Mouse (Mus musculus) layer of hippocampus, adult 9-11 months (tissue): ENCODE data around the gene Crbn.
A peak's percentile ranks its signal among the peaks of the same experiment; 100 is the strongest.

Source experiments
- DNase-seq: peaks from one replicate; pipeline ENCODE4 v3.0.0; 2022

Gene Crbn

DNA sequence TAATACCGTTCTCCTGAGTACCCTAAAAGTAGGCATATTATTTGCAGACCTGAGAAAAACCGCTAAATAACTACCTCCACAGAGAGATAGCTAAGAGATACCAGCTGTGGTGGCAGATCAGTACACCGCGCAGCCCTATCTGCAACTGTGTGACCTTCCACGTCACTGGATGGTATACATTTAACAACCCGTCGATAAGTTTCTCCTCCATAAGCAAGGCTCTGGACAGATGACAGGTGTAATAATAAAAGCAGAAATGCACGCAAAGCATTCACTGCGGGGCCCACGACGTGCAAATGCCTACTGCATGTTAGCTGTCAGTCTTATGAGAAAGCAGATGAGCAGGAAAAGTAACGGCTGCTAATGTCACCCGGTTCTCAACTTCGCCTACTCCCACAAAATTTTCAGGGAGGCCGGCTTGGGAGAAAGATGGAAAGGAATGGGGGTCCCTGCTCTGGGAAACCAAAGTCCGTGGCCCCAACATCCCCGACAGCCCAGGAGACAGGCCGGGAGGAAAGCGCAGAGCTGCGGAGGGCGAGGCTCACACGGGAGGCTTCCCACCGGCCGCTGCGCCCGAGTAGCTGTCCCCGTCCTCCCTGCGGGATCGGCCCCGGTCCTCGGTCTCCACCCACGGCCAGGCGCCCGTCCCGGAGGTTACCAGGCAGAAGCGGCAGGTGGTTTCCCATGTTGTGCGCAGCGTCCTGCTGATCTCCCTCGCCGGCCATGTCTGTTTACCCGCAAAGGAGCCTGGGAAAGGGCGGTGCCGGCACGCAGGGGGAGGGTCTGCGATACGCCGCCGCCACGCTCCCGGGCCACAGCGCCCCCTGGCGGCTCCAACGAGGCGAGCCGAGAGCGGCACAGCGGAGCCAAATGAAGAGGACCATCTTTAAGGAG, at the start of gene Crbn:
Crbn (minus strand) TSS at position 745 of the 894 bp plus-strand sequence.
- DNase-seq: peak; percentile 88

GRCm38 (mm10) chr6:106840181-106840580, 40.3 kb upstream of the Crbn start:
- no peak for DNase-seq

GRCm38 (mm10) chr6:106838053-106838452, 38.2 kb upstream of the Crbn start:
- no peak for DNase-seq

GRCm38 (mm10) chr6:106835316-106835715, 35.4 kb upstream of the Crbn start:
- DNase-seq: no peak

DNA sequence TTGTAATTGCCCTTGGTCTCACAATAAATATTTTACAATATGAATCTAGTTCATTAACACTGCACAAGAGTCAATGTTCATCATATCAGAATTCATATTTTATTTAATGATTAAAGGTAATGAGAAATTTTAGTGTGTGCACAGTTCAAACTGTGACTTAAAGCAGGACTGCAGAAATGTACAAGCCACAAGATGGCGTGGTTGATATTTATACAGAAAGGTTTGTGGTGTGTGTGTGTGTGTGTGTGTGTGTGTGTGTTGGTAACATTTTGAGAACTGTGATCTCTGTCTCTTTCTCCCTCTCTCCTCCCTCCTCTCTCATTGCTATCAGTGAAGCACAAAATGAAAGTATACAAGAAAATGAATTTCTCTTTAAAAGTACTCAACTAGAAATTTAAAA, 22.5 kb upstream of the Crbn start:
- peak; percentile 59 for DNase-seq

GRCm38 (mm10) chr6:106820566-106820965, 20.7 kb upstream of the Crbn start:
- no peak for DNase-seq

DNA sequence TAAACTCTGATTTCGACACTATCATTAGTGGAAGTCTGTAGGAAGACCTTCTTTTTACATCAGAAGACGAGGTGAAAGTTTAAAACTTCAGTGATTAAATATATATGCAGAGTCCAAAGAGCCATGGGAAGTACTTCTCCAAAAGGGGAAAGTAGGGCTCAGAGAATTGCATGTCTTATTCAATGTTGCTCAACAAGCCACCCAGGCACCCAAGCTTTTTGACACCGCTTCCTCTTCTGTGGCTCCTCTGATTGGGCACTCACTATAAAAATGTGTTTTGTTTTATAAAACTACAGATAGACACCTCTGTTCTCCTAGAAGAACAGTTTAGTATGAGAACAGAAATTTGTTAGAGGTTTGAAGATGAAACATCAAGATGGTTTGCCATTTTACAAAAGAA, 20.0 kb upstream of the Crbn start:
- DNase-seq: no peak

- DNase-seq: no peak
These were observed 19.4 kb upstream of the Crbn start for GRCm38 (mm10) chr6:106819246-106819645.

GRCm38 (mm10) chr6:106810686-106811085, 10.8 kb upstream of the Crbn start:
- DNase-seq: no peak

DNA sequence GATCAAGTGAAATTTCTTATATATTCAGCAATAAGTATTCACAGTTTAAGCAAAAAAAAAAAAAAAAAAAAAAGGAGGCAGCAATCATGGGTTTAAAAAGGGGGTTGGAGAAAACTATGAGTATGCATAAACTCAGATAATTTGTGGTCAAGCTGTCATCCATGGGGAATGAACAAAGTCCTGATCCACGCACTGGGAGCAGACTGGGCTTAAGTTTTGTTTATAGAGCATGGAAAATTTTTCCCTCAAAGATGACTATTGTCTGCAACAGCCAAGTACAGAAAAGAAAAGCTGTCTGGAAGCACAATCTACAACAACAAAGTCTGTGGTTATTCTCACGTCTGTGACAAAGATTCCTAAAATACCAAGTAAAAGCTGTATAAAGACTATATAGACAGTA, 9.3 kb upstream of the Crbn start:
- no peak for DNase-seq

- DNase-seq: peak; percentile 51
These were observed 5.0 kb upstream of the Crbn start for GRCm38 (mm10) chr6:106804904-106805303.

DNA sequence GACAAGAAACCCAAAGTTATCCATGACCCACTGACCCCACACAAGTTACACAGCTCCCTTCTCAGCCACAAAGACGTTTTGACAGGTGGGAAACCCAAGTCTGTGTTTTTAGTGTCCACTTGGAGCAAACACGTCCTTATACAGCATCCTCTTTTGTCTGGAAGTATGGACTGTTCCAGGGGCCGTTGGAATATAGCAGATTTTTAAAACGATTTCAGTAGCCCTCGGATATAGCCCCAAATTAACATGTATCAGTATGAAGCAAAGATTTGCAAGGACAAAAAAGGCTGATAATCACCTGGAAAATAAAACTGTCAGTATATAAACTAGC, 315 bp upstream of the Crbn start:
- no peak for DNase-seq

- DNase-seq: no peak
These were observed 5.6 kb downstream of the Crbn start for GRCm38 (mm10) chr6:106794094-106794814.

DNA sequence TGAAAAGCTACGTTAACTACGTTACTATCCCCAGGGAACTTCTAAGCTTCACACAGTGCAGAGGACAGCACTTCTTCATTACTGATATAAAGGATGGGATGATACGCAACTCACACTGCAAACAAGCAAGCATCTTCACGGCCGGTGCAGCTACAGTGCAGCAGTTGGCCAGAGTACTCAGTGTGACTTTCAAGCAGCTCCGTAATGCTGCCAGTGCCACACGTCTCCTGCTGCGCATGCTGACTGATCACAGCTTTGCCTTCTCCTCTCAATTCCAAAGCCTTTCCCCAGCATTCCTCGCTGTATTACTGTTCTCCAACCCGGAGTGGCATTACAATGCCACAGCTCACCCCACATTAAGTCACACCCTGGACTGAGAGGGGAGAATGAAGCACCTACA, 6.3 kb downstream of the Crbn start:
- DNase-seq: no peak

- DNase-seq: no peak
These were observed 6.8 kb downstream of the Crbn start for GRCm38 (mm10) chr6:106793088-106793487.

DNA sequence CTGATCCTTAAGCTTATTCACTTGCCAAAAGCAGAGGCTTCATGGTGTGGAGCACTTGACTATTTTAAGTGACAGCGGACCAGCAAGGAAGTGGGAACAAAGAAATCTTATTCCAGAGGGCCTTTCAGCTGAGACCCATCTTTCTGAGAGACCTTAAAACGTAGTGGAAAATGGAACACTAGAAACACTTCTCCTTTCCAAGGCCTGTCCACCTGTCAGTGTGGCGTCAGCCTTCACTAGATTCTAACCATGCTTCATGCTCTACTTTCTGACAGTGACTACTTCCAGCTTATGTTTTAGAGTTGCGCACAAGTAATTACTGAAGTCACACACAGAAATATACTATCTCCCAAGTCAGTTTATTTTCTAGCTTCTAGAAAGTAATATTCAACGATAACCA, 7.4 kb downstream of the Crbn start:
- no peak for DNase-seq

DNA sequence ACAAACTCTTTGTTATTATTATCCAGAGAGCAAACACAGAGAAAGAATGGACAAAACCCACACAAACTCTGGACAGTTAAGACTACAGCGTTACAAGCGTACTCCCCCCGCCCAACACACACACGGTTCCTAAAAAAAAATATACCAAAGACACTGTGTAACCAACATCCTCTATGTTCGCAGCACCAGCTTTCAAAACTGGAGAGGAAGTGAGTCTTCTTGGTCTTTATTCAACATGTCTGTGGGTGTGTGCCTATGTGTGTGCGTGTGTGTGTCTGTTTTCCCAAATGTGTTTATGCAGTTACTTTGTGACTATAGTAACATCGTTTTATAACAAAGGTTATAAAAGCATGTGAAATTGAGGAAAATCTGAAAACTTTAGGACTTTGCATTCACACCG, 8.4 kb downstream of the Crbn start:
- DNase-seq: no peak

GRCm38 (mm10) chr6:106787138-106787537, 12.7 kb downstream of the Crbn start:
- no peak for DNase-seq

GRCm38 (mm10) chr6:106770046-106770445, 29.8 kb downstream of the Crbn start:
- DNase-seq: no peak

DNA sequence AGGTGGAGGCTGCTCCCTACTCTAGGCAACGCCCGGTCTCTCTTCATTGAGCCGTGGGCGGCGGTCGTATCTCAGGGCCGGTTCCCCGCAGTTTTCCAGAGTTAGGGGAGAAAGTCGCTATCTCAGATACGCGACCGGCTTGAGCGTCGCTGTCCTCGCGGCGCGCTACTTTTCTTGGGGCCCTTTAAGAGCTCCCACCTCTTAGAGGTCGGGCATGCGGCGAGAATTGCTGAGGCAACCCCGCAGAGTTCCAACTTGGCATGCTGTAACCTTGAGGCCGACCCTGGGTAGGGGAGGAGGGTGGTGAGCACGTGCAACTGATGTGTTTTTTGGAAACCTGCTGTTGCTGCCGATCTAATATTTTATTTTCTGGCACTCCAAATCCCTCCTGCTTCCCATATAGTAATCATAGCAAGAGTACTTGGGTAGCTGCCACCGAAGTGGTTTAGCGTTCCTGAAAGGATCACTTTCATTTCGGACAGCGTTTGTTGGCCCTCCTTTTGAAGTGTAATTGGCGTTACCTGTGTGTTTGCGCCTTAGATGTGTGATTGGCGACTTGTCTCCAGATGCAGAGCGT, 30.5 kb downstream of the Crbn start:
- no peak for DNase-seq

- DNase-seq: peak; percentile 98
These were observed 31.1 kb downstream of the Crbn start, which contains the start of gene Trnt1 for GRCm38 (mm10) chr6:106768640-106769289. TSS of gene Trnt1 (plus strand) at chr6:106769120.

- no peak for DNase-seq
These were observed 33.1 kb downstream of the Crbn start for GRCm38 (mm10) chr6:106766774-106767173.

DNA sequence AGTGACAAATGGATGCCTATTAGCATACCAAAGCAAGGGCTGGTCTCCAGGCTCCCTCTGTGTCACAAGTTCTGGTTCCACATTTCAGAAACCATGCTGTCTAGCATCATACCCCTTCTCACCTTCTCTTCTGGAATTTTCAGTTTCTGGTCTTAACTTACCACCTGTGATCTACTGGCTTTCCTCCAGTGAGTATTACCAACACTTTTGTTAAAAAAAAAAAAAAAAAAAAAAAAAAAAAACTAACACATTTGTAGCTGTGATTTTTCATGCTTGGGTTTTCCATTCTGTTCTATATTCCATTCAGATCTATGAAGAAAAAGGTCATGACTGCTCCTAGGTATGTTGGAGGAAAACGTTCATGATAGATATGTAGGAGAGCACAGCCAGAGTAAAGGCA, 34.0 kb downstream of the Crbn start:
- no peak for DNase-seq
